Mouse (Mus musculus) forelimb bud, embryonic 11.5 days (tissue): Measurements from ENCODE around the gene Bco1.

ENCODE experiments used
- DNase-seq: peaks from one replicate; pipeline ENCODE4 v3.0.0-alpha.2; 2012; ENCODE audit warnings: low read depth, low spot score

Bco1 gene

DNA sequence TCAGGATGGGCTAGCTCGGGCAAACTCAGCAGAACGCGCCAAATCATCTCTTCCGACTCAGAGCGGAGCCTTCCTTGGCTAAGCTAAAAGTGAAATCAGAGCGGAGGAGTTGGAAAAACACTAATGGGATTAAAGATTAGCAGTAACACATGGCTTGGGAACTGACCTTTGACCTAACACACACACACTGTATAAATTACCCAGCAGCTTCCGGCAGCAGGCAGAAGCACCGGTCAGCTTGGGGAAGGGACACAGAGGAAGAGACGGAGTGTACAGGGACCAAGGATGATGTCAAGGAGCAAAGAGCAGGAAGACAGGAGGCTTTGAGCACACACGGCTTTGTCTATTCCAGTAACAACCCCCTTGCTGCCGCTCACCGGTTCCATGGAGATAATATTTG, at the start of gene Bco1:
Gene Bco1 (plus strand): TSS at position 208 of the 400 bp plus-strand sequence.
- DNase-seq = no peak

DNA sequence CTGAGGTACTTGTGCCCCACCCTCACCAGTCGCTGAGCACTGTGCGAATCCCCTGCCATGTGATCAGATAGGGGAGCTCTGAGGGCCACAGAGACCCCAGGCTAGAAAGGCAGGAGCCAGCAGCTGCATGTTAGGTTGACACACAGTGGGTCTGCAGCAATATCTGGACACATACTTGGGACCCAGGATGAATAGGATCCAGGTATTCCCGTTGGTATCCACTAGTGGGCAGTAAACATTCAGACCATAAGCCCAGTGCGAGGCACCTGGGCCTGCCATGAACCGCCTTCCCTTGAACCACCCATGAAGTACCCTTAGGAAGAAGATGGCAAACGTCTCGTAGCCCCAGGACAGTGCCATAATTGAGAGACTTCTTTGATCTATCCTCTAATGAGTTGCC, 46.2 kb upstream of the Bco1 start:
- DNase-seq = no peak

DNA sequence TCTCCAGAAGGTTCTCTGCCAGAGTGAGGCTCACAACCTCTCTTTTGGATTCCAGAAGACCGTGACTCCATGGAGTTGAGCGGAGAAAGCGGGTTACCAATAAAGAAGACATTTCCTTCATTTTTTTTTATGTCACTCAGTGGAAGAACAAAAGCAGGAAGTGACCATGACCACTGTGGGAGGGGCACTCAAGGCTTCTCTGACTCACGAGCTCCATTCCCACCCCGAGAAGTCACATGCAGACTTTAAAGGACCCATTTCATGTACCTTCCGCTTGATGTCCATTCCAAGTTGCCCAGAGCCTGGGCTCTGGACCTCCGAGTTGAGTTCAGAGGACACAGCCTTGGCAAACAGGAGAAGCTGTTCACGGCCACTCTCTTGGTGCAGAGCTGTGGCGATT, 44.9 kb upstream of the Bco1 start:
- no peak for DNase-seq

DNA sequence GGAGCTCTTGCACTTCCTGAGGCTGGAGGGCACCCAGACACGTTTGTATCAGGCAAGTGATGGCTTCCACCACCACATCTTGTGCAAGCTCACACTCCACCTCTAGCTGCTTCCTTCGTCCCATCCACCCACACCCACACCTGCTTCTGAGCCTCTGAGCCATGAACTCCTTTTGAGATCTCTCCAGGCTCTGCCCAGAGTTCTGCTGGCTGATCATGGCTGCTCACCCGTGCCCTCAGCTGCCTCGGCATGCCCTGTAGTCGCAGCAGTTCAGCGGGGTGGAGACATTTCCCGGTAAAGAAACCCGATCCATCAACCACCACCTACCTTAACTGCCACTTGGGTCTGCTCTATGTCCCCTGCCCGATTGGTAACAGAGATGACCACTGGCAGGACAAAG, 44.3 kb upstream of the Bco1 start:
- DNase-seq = no peak

DNA sequence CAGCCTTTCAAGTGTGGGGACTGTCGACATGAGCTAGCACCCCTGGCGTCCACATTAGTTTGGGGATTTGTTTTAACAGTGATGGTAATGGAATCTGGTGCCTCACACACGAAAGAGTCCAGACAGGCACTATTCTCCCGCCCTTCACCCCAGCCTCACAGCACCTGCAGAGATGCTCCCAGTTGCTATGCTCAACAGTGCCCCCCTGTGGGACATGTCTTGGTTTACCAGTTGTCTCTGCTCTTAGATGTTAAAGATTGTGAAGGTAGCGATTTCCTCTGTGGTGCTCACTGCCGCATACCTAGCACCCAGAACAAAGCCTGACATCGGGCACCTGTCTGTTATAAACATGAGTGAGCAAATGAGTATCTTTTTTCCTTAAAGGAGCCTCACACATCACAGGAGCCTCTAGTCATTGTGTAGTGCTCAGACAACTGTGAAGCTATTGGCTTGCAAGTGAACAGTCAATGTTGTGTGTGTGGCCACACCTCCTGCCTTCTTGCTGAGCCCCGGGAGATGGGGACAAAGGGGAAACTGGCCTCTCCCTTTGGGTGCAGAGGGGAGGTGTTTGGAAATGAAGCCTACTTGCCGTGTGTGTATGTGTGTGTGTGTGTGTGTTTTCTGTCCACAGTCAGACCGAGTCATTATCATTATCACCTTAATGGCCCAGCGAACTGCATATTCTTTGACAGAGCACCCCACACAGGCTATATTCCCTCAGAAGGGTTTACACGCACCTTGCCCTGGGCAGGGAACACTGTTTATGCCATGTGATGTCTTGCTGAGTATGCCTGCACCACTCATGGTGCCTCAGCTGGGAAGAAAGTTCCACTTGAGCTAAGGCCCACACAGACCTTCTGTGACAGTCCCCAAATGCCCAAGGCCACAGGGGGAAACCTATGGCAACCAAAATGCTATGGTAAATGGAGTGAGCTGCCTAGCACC, 42.2 kb upstream of the Bco1 start:
- DNase-seq = no peak

DNA sequence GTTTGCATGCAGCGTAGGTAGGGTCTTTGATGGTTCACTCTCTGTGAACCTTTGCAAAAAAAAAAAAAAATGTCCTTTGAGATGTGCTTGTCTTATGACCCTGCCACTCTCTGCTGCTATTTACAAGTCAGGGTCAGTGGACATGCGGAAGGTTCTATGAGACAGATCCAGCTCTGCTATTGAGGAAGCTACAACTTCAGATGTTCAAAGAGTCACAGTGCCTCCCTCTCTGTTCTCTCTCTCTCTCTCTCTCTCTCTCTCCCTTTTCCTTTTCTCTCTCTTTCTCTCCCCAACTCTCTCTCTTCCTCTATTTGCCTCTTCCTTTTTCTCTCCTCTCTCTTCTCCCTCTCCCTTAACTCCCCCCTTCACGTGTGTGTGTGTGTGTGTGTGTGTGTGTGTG, 41.5 kb upstream of the Bco1 start:
- no peak for DNase-seq

DNA sequence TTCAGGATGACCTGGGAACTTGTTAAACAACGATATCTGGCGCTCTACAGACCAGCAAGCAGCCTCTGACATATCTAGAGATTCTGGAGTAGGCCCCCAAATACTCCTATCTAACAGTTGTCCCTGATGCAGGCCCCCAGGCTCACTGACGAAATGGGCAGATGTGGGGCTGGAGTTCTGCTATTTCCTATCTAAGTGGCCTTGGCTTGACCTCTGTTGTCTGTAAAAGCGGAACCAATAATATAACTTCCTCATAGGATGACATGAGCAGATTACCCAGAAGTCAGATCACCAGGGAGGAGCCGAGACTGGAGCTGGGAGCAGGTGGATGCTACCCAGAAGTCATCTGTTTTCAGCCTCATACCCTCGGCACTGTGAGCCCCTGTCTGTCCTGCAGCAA, 40.6 kb upstream of the Bco1 start:
- DNase-seq = no peak

DNA sequence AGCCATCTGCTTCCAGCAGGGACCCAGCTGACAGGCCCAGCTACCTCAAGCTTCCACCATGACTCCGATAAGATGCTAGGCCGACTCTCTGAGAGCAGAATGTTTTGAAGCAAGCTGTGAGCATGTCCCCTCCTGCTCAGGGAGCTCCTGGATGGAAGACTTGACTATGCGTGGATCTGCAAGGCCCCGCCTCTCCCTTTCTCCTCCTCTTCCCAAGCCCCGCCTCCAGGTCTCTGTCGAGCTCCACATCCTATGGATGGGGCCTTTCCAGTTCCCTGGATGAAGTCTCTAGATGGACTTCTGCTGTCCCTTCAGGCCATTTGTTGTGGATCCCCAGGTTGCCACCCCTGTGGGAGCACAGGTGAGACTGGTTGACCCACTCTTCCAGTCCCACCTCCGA, 36.6 kb upstream of the Bco1 start:
- DNase-seq = no peak

DNA sequence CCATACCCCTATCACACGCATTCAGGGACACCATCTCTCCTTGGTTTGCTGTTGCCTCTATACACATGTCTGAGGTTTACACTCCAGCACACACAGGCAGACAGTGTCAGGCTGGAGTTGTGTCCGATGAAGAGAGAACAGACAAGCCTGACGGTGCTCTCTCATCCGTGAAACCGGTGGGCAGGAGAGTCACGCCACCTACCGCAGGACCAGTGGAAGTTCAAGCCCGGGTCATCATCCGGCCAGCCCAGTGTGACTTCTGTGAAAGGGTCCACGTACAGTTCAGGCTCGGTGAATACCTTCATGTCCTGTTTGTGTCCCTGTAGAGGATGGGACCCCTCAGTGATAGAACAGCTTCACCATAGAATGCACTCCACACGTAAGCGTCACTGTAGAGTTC, 35.3 kb upstream of the Bco1 start:
- no peak for DNase-seq

DNA sequence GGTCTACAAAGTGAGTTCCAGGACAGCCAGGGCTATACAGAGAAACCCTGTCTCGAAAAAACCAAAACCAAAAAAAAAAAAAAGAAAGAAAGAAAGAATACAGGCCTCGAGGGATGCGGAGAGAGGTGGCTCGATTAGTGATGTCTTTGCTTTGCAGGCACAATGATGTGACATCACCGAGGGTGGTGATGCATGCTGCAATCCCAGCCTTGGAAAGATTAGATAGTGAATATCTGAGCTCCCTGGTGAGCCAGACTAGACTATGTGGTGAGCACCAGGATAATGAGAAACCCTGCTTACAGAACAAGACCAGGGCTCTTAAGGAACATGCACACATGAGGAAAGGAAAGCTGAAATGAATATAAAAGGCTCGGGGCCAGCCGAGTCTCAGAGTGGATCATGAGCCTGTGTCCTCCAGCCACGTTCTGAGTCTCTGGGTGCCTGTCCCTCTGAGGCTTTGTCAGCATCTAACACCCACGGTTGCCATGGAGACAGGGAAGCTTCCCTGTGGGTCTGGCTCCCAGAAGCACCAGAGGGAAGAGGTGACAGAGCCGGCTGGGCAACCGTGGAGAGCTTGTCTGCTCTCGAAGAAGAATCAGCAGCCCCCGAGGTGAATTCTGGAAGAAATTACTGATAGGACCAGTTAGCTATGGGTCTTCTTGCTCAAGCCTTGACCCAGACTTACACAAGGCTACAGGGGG, 34.3 kb upstream of the Bco1 start:
- DNase-seq = no peak

DNA sequence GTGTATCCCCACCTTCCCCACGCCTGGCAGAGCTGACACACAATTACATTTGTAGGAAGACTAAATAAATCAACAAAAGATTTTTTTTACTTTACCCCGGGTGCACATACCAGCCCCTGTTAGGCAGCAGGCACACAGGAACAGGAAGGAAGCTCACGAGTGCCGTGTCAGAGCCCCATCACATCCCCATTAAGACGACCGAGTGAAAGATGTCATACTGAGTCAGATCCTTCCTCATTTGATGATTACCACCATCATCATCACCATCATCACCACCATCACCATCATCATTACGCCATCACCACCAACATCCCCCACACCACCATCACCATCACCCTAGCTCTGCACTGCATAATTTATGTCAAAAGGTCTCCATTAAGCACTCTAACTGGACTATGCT, 28.7 kb upstream of the Bco1 start:
- DNase-seq = no peak

DNA sequence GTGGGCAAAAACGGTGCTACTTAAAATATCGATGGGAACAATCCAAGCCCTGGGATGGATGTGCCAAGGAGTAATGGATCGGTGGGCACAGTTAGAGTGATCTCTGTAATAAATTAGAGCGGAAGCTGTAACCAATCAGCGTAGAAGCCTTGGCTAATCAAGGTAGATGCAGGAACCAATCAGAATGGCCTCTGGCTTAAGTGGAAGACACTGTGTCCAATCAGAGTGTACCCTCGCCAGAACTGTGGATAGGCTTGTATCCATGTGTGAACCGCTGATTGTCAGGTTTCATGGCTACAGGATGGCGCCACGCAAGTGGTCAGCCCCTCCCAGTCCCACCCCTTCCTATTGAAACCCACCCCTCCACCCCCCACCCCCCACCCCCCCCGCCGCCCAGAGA, 28.3 kb upstream of the Bco1 start:
- DNase-seq = no peak

DNA sequence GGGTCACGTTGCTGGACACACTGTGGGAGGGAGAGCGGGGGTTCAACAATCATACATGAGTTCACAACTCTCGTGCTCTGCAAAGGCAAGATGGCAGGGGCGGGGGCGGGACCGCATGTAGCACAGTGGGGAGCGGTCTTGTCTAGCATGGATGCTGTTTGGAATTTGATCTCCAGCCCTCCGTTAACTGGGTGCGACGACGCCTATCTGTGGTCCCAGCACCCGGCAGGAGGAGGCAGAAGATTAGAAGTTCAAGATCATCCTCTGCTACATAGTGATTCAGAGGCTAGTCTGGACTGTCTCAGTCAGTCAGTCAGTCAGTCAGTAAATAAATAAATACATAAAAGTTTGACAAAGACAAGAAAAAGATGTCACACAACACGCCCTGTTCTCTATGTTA, 27.4 kb upstream of the Bco1 start:
- no peak for DNase-seq

DNA sequence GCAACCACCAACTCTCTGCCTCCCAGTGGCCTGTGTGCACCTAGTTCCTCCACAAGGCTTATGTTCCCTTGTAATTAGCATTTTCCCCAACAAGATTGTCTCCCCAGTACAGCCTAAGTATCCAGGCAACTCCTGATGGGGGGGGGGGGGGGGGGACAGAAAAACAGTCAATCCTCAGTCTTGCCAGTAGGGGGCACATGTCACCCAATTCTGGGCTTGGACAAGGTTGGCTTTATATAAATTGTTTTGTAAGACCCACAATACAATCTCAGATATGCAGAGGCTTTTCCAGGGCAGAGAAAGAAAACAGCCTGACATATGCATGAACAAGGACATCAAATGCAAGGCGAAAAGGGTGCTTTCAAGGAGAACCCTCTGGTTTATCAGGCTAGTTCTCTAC, 25.9 kb upstream of the Bco1 start:
- peak; percentile 8 for DNase-seq

DNA sequence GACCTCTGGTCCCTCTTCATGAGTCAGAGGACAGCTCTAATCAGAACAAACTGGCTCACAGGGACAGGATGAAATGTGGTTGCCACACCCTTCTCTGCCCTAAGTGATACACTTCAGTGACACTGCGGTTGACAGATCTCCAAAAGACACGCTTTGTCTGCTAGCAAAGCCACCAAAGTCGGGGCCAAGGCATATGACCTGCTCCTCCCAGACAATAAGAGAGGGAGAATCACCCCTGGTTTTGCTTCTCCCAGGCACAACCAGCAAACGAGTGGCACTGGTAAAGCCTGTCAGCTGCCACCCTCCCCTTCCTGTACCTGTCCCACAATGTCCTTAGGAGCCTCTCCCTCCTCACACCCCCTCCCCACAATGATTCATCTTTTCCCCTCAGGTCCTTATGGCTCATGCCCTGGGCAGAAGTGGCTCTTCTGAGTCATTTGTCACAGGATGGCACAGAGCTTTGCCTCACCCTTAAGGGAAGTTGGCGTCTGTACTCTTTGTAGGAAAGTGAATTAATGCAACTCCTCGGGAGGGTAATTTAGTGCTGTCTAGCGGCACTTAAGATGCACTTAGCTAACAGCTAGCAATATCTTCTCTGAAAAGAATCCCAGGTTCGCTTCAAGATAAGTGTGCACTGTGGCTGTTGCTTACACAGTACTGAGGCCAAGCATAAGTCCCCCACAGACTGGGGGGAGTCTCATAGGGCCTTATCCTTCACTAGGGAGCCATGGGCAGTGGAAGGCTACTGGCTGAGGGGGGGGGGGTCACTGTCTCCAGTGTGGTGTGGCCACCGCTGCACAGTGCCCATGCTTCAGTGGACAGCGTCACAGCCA, 21.1 kb upstream of the Bco1 start:
- no peak for DNase-seq

DNA sequence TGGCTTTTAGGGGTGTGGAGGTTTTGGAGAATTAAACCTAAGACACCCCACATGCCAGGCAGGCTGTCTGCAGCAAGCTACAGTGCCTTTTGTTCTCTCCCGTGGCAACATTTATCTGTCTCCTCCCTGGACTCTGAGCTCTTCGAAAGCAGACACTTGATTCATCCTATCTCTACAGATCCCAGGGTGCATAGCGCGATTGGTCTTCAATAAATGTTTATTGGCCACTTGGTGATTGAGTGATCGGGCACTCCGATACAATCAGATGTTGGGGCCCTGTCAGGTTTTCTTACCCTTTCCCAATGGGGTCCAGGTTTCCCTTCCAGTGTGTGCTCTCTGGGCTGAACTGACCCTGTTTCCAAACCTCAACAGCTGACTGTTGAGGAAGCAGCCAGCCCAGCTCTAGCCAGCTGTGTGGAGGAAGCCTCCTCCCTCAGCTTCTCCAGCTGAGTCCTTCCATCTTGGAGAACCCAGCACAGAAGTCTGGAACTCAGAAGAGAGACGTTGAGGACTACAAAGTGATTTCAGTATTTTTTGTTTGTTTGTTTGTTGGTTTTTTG, 17.2 kb upstream of the Bco1 start:
- DNase-seq = no peak

DNA sequence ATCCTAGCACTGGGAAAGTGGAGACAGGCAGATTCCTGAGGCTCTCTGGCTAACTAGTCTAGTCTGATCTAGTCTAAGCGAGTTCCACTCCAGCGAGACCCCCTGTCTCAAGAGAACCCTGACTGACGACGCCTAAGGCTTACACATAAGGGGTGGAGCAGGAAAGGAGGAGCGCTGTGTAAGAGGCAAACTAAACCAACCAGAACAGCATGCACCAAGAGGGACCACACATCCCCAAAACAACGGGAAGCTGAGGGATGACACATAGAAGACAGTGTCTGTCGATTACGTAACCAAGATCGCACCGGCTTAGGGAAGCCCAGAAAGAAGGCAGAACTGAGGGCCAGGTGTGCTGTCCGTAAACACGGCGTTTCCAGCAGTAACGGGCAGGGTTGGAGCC, 16.0 kb upstream of the Bco1 start:
- no peak for DNase-seq

DNA sequence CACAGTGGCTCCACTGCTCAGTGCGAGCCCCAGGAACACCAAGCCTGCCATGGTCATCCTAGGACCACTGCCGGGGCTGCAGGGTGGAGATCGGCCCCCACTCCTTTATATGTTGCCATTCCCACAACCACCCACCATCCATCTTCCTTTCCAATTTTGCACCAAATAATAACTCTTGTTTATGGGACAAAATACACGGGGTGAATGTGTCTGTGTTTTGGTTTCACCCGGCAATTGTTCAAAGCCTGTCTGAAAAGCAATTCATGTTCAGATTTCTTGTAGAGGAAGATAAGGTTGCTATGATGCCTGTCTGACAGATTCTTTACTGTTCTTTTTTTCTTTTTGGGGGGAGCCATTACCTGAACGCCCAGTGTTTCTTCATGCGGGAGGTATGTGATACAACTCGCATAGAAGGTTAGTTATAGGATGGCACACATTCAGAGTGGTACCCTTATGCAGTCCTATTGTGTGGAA, 13.2 kb upstream of the Bco1 start, which contains the start of gene Pkd1l2:
Gene Pkd1l2 (minus strand): TSS at position 51 of the 474 bp plus-strand sequence.
- no peak for DNase-seq

DNA sequence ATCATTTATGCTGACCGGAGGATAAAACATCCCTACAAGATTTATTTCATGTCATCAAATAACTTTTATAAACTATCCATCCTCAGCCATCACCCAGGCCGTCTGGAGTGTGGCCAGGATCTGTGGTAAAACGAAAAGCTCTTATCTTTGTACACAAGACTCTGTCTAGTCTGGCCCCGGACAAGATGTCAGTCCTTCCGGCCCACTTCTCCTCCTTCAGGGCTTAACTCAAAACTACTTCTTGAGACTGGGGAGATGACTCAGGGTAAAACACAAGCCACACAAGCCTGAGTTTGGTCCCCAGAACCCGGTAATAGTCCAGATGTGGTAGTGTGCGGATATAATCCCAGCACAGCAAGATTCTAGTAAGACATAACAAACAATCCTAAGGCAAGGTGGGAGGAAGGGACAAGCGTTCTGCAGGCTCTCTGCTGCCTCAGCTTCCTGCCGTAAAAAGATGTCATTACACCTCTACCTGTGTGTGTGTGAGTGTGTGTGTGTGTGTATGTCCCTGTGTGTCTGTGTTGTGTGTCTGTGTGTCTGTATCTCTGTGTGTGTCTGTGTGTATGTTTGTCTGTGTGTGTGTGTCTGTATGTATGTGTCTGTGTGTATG, 12.6 kb upstream of the Bco1 start:
- DNase-seq = no peak

DNA sequence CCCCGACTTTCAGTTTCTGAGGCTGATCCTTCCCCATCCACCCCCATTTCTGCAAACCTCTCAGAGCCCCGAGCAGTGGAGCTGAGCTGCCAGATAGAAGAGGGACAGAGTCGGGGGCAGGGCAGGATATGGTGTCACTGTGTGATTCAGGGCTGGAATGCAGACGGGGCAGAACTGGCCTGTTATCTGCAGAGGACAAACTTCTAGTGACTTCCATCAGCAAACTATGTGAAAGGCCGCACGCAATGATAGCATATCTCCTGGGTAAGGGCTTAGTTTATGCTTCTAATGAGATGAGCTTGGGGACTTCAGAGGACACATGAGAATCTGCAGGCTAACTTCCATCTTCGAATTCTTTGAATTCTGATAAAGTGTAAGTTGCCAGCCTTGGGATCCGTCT, 10.1 kb upstream of the Bco1 start:
- no peak for DNase-seq

DNA sequence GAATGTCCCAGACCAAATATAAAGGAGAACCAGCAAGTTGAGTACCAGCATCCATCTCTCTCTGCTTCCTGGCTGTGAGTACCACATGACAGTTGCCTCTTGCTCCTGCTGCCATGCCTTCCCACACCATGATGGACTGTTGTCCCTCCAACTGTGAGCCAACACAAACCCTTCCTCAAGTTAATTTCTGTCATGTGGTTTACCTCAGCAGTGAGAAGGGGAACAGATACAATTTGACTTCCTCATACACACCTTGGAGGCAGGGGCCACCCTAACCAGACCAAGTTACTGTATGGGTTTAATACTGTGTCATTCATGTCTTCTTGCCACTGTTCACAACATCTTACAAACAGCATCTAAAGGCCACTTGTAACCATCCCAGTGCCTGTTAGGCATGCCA, 8.6 kb upstream of the Bco1 start:
- DNase-seq = no peak
